Mouse (Mus musculus): Measurements from ENCODE around the gene Syt13.

DNA sequence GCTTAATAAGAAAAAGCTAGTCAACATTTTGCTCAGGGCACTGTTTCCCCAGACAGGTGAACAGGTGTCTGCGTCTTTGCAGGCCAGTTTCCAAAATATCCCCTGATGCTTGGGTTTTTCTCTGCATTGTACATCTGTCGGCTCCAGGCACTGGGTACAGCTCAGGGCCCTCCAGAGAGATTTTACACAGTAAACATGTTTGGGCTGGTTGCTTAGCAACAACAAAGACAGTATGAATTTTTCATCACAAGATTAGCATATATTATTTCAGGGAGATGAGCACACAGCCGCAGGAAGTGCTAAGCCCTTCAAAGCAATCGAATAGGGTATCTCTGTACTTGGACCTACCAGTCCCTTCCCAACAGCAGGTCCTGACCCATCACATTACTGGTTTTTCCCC, 5.8 kb downstream of the Syt13 start:
- TF ChIP-seq CTCF (IDR thresholded peaks at IDR 0.05; ENCODE audit: low read depth) (no peak), EP300 (IDR thresholded peaks at IDR 0.05; ENCODE audit: low read depth) (no peak)
